12 mouse cellular contexts compared by ENCODE assay signal in the genomic region with DNA sequence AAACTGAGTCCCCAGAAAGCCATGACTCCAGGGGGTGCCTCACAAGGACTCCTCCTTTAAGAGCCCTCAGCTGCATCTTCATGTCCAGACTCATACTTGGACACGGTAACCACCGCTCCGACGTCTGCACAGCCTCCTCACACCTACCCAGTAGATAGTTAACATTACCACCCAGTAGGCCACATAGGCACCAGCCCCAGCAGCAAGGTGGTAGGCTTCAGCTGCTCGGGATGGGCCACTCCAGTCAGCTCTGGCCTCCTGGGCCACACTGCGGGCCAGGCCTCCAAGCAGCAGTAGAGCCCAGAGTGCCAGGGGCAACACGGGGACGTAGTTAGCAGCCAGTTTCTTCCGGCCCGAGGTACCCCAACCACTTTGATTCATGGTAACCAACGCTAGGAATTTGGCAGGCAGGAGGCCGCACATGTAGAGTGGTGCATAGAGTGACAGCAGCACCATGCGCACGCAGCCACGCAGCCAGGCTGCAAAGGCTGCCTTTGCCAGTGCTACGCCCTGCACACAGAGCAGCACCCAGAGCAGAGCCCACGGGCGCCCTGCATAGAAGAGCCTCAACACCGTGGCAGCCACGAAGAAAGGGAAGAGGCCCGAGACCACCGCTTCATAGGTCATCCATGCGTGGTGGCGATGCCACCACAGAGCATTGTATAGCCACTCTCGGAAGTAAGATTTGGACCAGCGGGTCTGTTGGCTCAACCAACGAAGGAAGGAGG. TPM values are rescaled to one million over a fixed set of nuclear protein-coding genes. Genes with fewer than 3 reads are reported as not detected.
DNase-seq lines count a peak whose midpoint lies in the region; ATAC-seq and TF ChIP-seq lines count a peak whose summit lies in the region.
"Had no signal": no experiment of that assay in that cellular context is flagged by ENCODE, and none has a peak within 500 bp of the region (broad histone marks: within the 10 kb centered on the region; RNA-seq: fewer than 3 reads in every experiment).

No protein-coding gene starts in this region.

- no peaks in the 10 kb centered on the region for H3K9me3 ChIP-seq in intestine, embryonic 14.5 days (ENCODE audit: control insufficient read depth, low read length)
- H3K9me3 ChIP-seq in intestine, postnatal 0 days (ENCODE audit: control insufficient read depth) = no peaks in the 10 kb centered on the region
- no peaks in the 10 kb centered on the region for H3K9me3 ChIP-seq in E14TG2a.4 (ENCODE audit: low read length)
- no peaks in the 10 kb centered on the region for H3K9me3 ChIP-seq in forebrain, embryonic 12.5 days
- no peaks in the 10 kb centered on the region for H3K9me3 ChIP-seq in liver, embryonic 16.5 days (replicated peaks; ENCODE audit: control insufficient read depth, low read length)

- no peak overlapping the region for H3K27ac ChIP-seq in intestine, embryonic 14.5 days (ENCODE audit: low read depth)
- no peak overlapping the region for H3K27ac ChIP-seq in intestine, postnatal 0 days (ENCODE audit: low read depth, low read length)
- no peak overlapping the region for H3K27ac ChIP-seq in forebrain, embryonic 12.5 days
- no peak overlapping the region for H3K27ac ChIP-seq in liver, embryonic 16.5 days (ENCODE audit: low read length)

- no peak overlapping the region for H3K4me2 ChIP-seq in intestine, embryonic 14.5 days (ENCODE audit: low read length)
- no peak overlapping the region for H3K4me2 ChIP-seq in intestine, postnatal 0 days (replicated peaks; ENCODE audit: low read depth)
- H3K4me2 ChIP-seq in forebrain, embryonic 12.5 days = no peak overlapping the region
- no peak overlapping the region for H3K4me2 ChIP-seq in liver, embryonic 16.5 days (ENCODE audit: low read depth, low read length)

- no peaks in the 10 kb centered on the region for H3K27me3 ChIP-seq in intestine, embryonic 14.5 days (replicated peaks; ENCODE audit: control insufficient read depth, insufficient read depth, low read length)
- no peaks in the 10 kb centered on the region for H3K27me3 ChIP-seq in intestine, postnatal 0 days (replicated peaks; ENCODE audit: control insufficient read depth, insufficient read depth, low read length)
- peaks cover 34% of the 10 kb centered on the region for H3K27me3 ChIP-seq in E14TG2a.4 (ENCODE audit: insufficient read depth, low read length)
- 0 out of 2 replicates have a peak, but pooled peaks cover 5% of the 10 kb centered on the region for H3K27me3 ChIP-seq in forebrain, embryonic 12.5 days
- no peaks in the 10 kb centered on the region for H3K27me3 ChIP-seq in liver, embryonic 16.5 days (ENCODE audit: control insufficient read depth, insufficient read depth, low read depth, low read length)

- H3K4me1 ChIP-seq in intestine, embryonic 14.5 days (replicated peaks; ENCODE audit: control insufficient read depth, insufficient read depth, low read length) = peaks cover 4% of the 10 kb centered on the region; the same call in 1 of the 2 replicates
- no peaks in the 10 kb centered on the region for H3K4me1 ChIP-seq in intestine, postnatal 0 days (replicated peaks; ENCODE audit: control insufficient read depth, insufficient read depth, low read length)
- H3K4me1 ChIP-seq in E14TG2a.4 (replicated peaks; ENCODE audit: low read depth, low read length) = peaks cover 41% of the 10 kb centered on the region
- H3K4me1 ChIP-seq in forebrain, embryonic 12.5 days = peaks cover 2% of the 10 kb centered on the region
- no peaks in the 10 kb centered on the region for H3K4me1 ChIP-seq in liver, embryonic 16.5 days (ENCODE audit: control insufficient read depth, low read depth, low read length)

- peak; percentile 40; the same call in 1 of the 2 replicates for ATAC-seq in intestine, embryonic 14.5 days (replicated peaks; ENCODE audit: low FRiP score, low TSS enrichment, low read depth)
- no peak for ATAC-seq in intestine, postnatal 0 days
- peak; percentile 36 for ATAC-seq in forebrain, embryonic 12.5 days (ENCODE audit: low FRiP score)
- peak; percentile 22; the same call in 1 of the 2 replicates for ATAC-seq in liver, embryonic 16.5 days (ENCODE audit: low read depth)

- no peak overlapping the region for H3K4me3 ChIP-seq in intestine, embryonic 14.5 days (ENCODE audit: low read depth, low read length)
- no peak overlapping the region for H3K4me3 ChIP-seq in intestine, postnatal 0 days (ENCODE audit: low read depth, low read length)
- peak overlapping the region; percentile 70 for H3K4me3 ChIP-seq in E14TG2a.4 (replicated peaks; ENCODE audit: low read length)
- H3K4me3 ChIP-seq in forebrain, embryonic 12.5 days (replicated peaks) = no peak overlapping the region
- H3K4me3 ChIP-seq in liver, embryonic 16.5 days (ENCODE audit: low read depth, low read length) = no peak overlapping the region

- DNase-seq in intestine, embryonic 14.5 days (ENCODE audit: low spot score) = no peak
- no peak for DNase-seq in embryo, embryonic 10.5 days (ENCODE audit: low spot score)
- DNase-seq in gastrocnemius, adult 8-10 months (ENCODE audit: low spot score in 2 of 2) = no peak
- DNase-seq in ovary, postnatal 36 days (ENCODE audit: low spot score) = no peak
- DNase-seq: adrenal gland, postnatal 36 days; layer of hippocampus, postnatal 36 days had no signal

- H3K9ac ChIP-seq in intestine, embryonic 14.5 days (ENCODE audit: low read length) = no peak overlapping the region
- no peak overlapping the region for H3K9ac ChIP-seq in intestine, postnatal 0 days (ENCODE audit: low read depth, low read length)
- H3K9ac ChIP-seq in forebrain, embryonic 12.5 days = no peak overlapping the region
- H3K9ac ChIP-seq in liver, embryonic 16.5 days (ENCODE audit: low read depth, low read length) = no peak overlapping the region

- no peak for TF ChIP-seq CTCF in intestine, postnatal 0 days (IDR thresholded peaks at IDR 0.05; ENCODE audit: low read depth)
- TF ChIP-seq CTCF in E14TG2a.4 (conservative IDR thresholded peaks at IDR 0.05; ENCODE audit: low read length) = no peak

- H3K36me3 ChIP-seq in intestine, embryonic 14.5 days (ENCODE audit: control insufficient read depth, insufficient read depth, low read length) = peaks cover 39% of the 10 kb centered on the region
- H3K36me3 ChIP-seq in intestine, postnatal 0 days (ENCODE audit: control insufficient read depth, insufficient read depth) = peaks cover 6% of the 10 kb centered on the region
- peaks cover 33% of the 10 kb centered on the region for H3K36me3 ChIP-seq in E14TG2a.4 (ENCODE audit: insufficient read depth, low read length)
- H3K36me3 ChIP-seq in forebrain, embryonic 12.5 days (replicated peaks) = peaks cover 30% of the 10 kb centered on the region
- H3K36me3 ChIP-seq in liver, embryonic 16.5 days (ENCODE audit: control insufficient read depth, insufficient read depth) = 0 out of 2 replicates have a peak, but pooled peaks cover 2% of the 10 kb centered on the region

- WGBS in intestine, embryonic 14.5 days = 76% methylated on average over 27 of the region's 27 CpGs
- 76% methylated on average over 27 of the region's 27 CpGs for WGBS in intestine, postnatal 0 days
- WGBS in forebrain, embryonic 12.5 days = 79% methylated on average over 27 of the region's 27 CpGs
- 61% methylated on average over 27 of the region's 27 CpGs for WGBS in liver, embryonic 16.5 days (ENCODE audit: insufficient replicate concordance)

RNA-seq across cellular contexts. Expression of a gene that starts 11.3 kb away (rescaled TPM):
- polyA plus RNA-seq in intestine, embryonic 14.5 days (2014; fragmentation: Nextera tagmentation; extraction: Ambion mirVana) = 1.8 TPM in 2 replicates
- 0.65 and 0.66 TPM in 2 replicates for polyA plus RNA-seq in intestine, postnatal 0 days (2015; fragmentation: Nextera tagmentation; extraction: Ambion mirVana)
- 0.83 and 1.4 TPM in 2 replicates for polyA plus RNA-seq in forebrain, embryonic 12.5 days (2016; fragmentation: Nextera tagmentation; extraction: Ambion mirVana)
- polyA plus RNA-seq in liver, embryonic 16.5 days (2015; fragmentation: Nextera tagmentation; extraction: Ambion mirVana) = 0.05 and 0.07 TPM in 2 replicates
- under 1 TPM in 3 of 4 experiments, not detected in 1; 0.12 to 0.18 (median 0.13) TPM for total RNA-seq in gastrocnemius, adult 8-10 months (2022)

RNA-seq across cellular contexts. Expression of a gene that starts 16.7 kb away (rescaled TPM):
- 27.0 and 30.3 TPM in 2 replicates for polyA plus RNA-seq in intestine, embryonic 14.5 days (2014; fragmentation: Nextera tagmentation; extraction: Ambion mirVana)
- 4.3 and 5.0 TPM in 2 replicates for polyA plus RNA-seq in intestine, postnatal 0 days (2015; fragmentation: Nextera tagmentation; extraction: Ambion mirVana)
- polyA plus RNA-seq in forebrain, embryonic 12.5 days (2016; fragmentation: Nextera tagmentation; extraction: Ambion mirVana) = 43.5 and 46.8 TPM in 2 replicates
- polyA plus RNA-seq in liver, embryonic 16.5 days (2015; fragmentation: Nextera tagmentation; extraction: Ambion mirVana) = 4.0 and 4.7 TPM in 2 replicates
- total RNA-seq in gastrocnemius, adult 8-10 months (2022) = 1 to 10 TPM; 4.5 to 5.4 (median 4.5) TPM

RNA-seq across cellular contexts. Expression of a gene that starts 40.0 kb away (rescaled TPM):
- 0.13 TPM in 1 of 2 replicates, not detected in the other for polyA plus RNA-seq in intestine, embryonic 14.5 days (2014; fragmentation: Nextera tagmentation; extraction: Ambion mirVana)
- 0.26 and 0.37 TPM in 2 replicates for polyA plus RNA-seq in intestine, postnatal 0 days (2015; fragmentation: Nextera tagmentation; extraction: Ambion mirVana)
- not detected in 2 replicates for polyA plus RNA-seq in forebrain, embryonic 12.5 days (2016; fragmentation: Nextera tagmentation; extraction: Ambion mirVana)
- 6.9 and 8.5 TPM in 2 replicates for polyA plus RNA-seq in liver, embryonic 16.5 days (2015; fragmentation: Nextera tagmentation; extraction: Ambion mirVana)
- total RNA-seq in gastrocnemius, adult 8-10 months (2022) = not detected
- total RNA-seq: adrenal gland, postnatal 36 days; heart, adult 8-10 months; layer of hippocampus, postnatal 36 days had no signal

RNA-seq across cellular contexts. Expression of a gene that starts 43.9 kb away (rescaled TPM):
- 0.38 TPM in 1 of 2 replicates, not detected in the other for polyA plus RNA-seq in intestine, embryonic 14.5 days (2014; fragmentation: Nextera tagmentation; extraction: Ambion mirVana)
- 0.17 TPM in 1 of 2 replicates, not detected in the other for polyA plus RNA-seq in intestine, postnatal 0 days (2015; fragmentation: Nextera tagmentation; extraction: Ambion mirVana)
- not detected in 2 replicates for polyA plus RNA-seq in forebrain, embryonic 12.5 days (2016; fragmentation: Nextera tagmentation; extraction: Ambion mirVana)
- 3.8 and 5.6 TPM in 2 replicates for polyA plus RNA-seq in liver, embryonic 16.5 days (2015; fragmentation: Nextera tagmentation; extraction: Ambion mirVana)
- total RNA-seq in gastrocnemius, adult 8-10 months (2022) = not detected
- total RNA-seq: adrenal gland, postnatal 36 days; layer of hippocampus, postnatal 36 days had no signal

RNA-seq across cellular contexts. Expression of a gene that starts 44.0 kb away (rescaled TPM):
- polyA plus RNA-seq in intestine, embryonic 14.5 days (2014; fragmentation: Nextera tagmentation; extraction: Ambion mirVana) = not detected in 2 replicates
- polyA plus RNA-seq in intestine, postnatal 0 days (2015; fragmentation: Nextera tagmentation; extraction: Ambion mirVana) = not detected in 2 replicates
- not detected in 2 replicates for polyA plus RNA-seq in forebrain, embryonic 12.5 days (2016; fragmentation: Nextera tagmentation; extraction: Ambion mirVana)
- not detected in 2 replicates for polyA plus RNA-seq in liver, embryonic 16.5 days (2015; fragmentation: Nextera tagmentation; extraction: Ambion mirVana)
- total RNA-seq in gastrocnemius, adult 8-10 months (2022) = not detected
- total RNA-seq: adrenal gland, postnatal 36 days; heart, adult 8-10 months; layer of hippocampus, postnatal 36 days had no signal
- polyA plus RNA-seq: small intestine, adult 2 months had no signal
